Mouse (Mus musculus): ENCODE measurements around the gene Csgalnact2. TPM values are rescaled to one million over a fixed set of nuclear protein-coding genes. Genes with fewer than 3 reads are reported as not detected.

Gene Csgalnact2
- polyA plus RNA-seq, 1 experiment = 1.1 TPM

- no peaks in the 10 kb centered on the region for H3K36me3 ChIP-seq (ENCODE audit: control insufficient read depth, insufficient read depth, low read length)
- H3K27me3 ChIP-seq (ENCODE audit: control insufficient read depth, insufficient read depth, low read length) = no peaks in the 10 kb centered on the region
- no peak for TF ChIP-seq POLR2A (IDR thresholded peaks at IDR 0.05; ENCODE audit: control insufficient read depth, low read depth, low read length)
- no peak for TF ChIP-seq CTCF (IDR thresholded peaks at IDR 0.05; ENCODE audit: control insufficient read depth, insufficient read depth, insufficient replicate concordance, low read depth, low read length)
Observed at GRCm38 (mm10) chr6:118076748-118077147, 62.2 kb downstream of the Csgalnact2 start.

GRCm38 (mm10) chr6:118076256-118076655 is 62.7 kb downstream of the Csgalnact2 start:
- Histone ChIP-seq H3K4me3 (ENCODE audit: control insufficient read depth, low read depth, low read length) (no peak overlapping the region), H3K4me1 (ENCODE audit: control insufficient read depth, insufficient read depth, low read length) (no peaks in the 10 kb centered on the region), H3K27ac (ENCODE audit: control insufficient read depth, insufficient read depth, low read depth, low read length) (no peak overlapping the region), H3K36me3 (ENCODE audit: control insufficient read depth, insufficient read depth, low read length) (no peaks in the 10 kb centered on the region), H3K27me3 (ENCODE audit: control insufficient read depth, insufficient read depth, low read length) (no peaks in the 10 kb centered on the region)
- TF ChIP-seq POLR2A (IDR thresholded peaks at IDR 0.05; ENCODE audit: control insufficient read depth, low read depth, low read length) = no peak
- TF ChIP-seq CTCF (IDR thresholded peaks at IDR 0.05; ENCODE audit: control insufficient read depth, insufficient read depth, insufficient replicate concordance, low read depth, low read length) = no peak

More at GRCm38 (mm10) chr6:118076748-118077147, 62.2 kb downstream of the Csgalnact2 start:
- Histone ChIP-seq H3K4me1 (ENCODE audit: control insufficient read depth, insufficient read depth, low read length) (no peaks in the 10 kb centered on the region), H3K4me3 (ENCODE audit: control insufficient read depth, low read depth, low read length) (no peak overlapping the region), H3K27ac (ENCODE audit: control insufficient read depth, insufficient read depth, low read depth, low read length) (no peak overlapping the region)

- no peak overlapping the region for H3K27ac ChIP-seq (ENCODE audit: control insufficient read depth, insufficient read depth, low read depth, low read length)
- TF ChIP-seq CTCF (IDR thresholded peaks at IDR 0.05; ENCODE audit: control insufficient read depth, insufficient read depth, insufficient replicate concordance, low read depth, low read length) = no peak
- TF ChIP-seq POLR2A (IDR thresholded peaks at IDR 0.05; ENCODE audit: control insufficient read depth, low read depth, low read length) = no peak
- H3K36me3 ChIP-seq (ENCODE audit: control insufficient read depth, insufficient read depth, low read length) = no peaks in the 10 kb centered on the region
- no peaks in the 10 kb centered on the region for H3K27me3 ChIP-seq (ENCODE audit: control insufficient read depth, insufficient read depth, low read length)
- H3K4me1 ChIP-seq (ENCODE audit: control insufficient read depth, insufficient read depth, low read length) = no peaks in the 10 kb centered on the region
- no peak overlapping the region for H3K4me3 ChIP-seq (ENCODE audit: control insufficient read depth, low read depth, low read length)
Observed at GRCm38 (mm10) chr6:118074151-118074550, 64.8 kb downstream of the Csgalnact2 start.

- Histone ChIP-seq H3K27me3 (ENCODE audit: control insufficient read depth, insufficient read depth, low read length) (no peaks in the 10 kb centered on the region), H3K27ac (ENCODE audit: control insufficient read depth, insufficient read depth, low read depth, low read length) (no peak overlapping the region), H3K4me3 (ENCODE audit: control insufficient read depth, low read depth, low read length) (no peak overlapping the region), H3K4me1 (ENCODE audit: control insufficient read depth, insufficient read depth, low read length) (no peaks in the 10 kb centered on the region), H3K36me3 (ENCODE audit: control insufficient read depth, insufficient read depth, low read length) (no peaks in the 10 kb centered on the region)
- no peak for TF ChIP-seq POLR2A (IDR thresholded peaks at IDR 0.05; ENCODE audit: control insufficient read depth, low read depth, low read length)
- TF ChIP-seq CTCF (IDR thresholded peaks at IDR 0.05; ENCODE audit: control insufficient read depth, insufficient read depth, insufficient replicate concordance, low read depth, low read length) = no peak
Observed at GRCm38 (mm10) chr6:118072176-118072575, 66.8 kb downstream of the Csgalnact2 start.

GRCm38 (mm10) chr6:118071416-118071815 is 67.5 kb downstream of the Csgalnact2 start:
- H3K27me3 ChIP-seq (ENCODE audit: control insufficient read depth, insufficient read depth, low read length) = no peaks in the 10 kb centered on the region
- TF ChIP-seq CTCF (IDR thresholded peaks at IDR 0.05; ENCODE audit: control insufficient read depth, insufficient read depth, insufficient replicate concordance, low read depth, low read length) (no peak), POLR2A (IDR thresholded peaks at IDR 0.05; ENCODE audit: control insufficient read depth, low read depth, low read length) (no peak)

GRCm38 (mm10) chr6:118071013-118071350 is 68.0 kb downstream of the Csgalnact2 start:
- peaks cover 4% of the 10 kb centered on the region for H3K4me1 ChIP-seq (ENCODE audit: control insufficient read depth, insufficient read depth, low read length)
- no peaks in the 10 kb centered on the region for H3K27me3 ChIP-seq (ENCODE audit: control insufficient read depth, insufficient read depth, low read length)
- H3K36me3 ChIP-seq (ENCODE audit: control insufficient read depth, insufficient read depth, low read length) = no peaks in the 10 kb centered on the region
- no peak overlapping the region for H3K4me3 ChIP-seq (ENCODE audit: control insufficient read depth, low read depth, low read length)
- TF ChIP-seq POLR2A (IDR thresholded peaks at IDR 0.05; ENCODE audit: control insufficient read depth, low read depth, low read length) = no peak
- no peak for TF ChIP-seq CTCF (IDR thresholded peaks at IDR 0.05; ENCODE audit: control insufficient read depth, insufficient read depth, insufficient replicate concordance, low read depth, low read length)
- H3K27ac ChIP-seq (ENCODE audit: control insufficient read depth, insufficient read depth, low read depth, low read length) = no peak overlapping the region

More at GRCm38 (mm10) chr6:118071416-118071815, 67.5 kb downstream of the Csgalnact2 start:
- Histone ChIP-seq H3K4me3 (ENCODE audit: control insufficient read depth, low read depth, low read length) (no peak overlapping the region), H3K27ac (ENCODE audit: control insufficient read depth, insufficient read depth, low read depth, low read length) (no peak overlapping the region), H3K36me3 (ENCODE audit: control insufficient read depth, insufficient read depth, low read length) (no peaks in the 10 kb centered on the region), H3K4me1 (ENCODE audit: control insufficient read depth, insufficient read depth, low read length) (no peaks in the 10 kb centered on the region)

GRCm38 (mm10) chr6:118070321-118071012 is 68.5 kb downstream of the Csgalnact2 start:
- TF ChIP-seq POLR2A (IDR thresholded peaks at IDR 0.05; ENCODE audit: control insufficient read depth, low read depth, low read length) (no peak), CTCF (IDR thresholded peaks at IDR 0.05; ENCODE audit: control insufficient read depth, insufficient read depth, insufficient replicate concordance, low read depth, low read length) (no peak)
- Histone ChIP-seq H3K4me3 (ENCODE audit: control insufficient read depth, low read depth, low read length) (no peak overlapping the region), H3K27ac (ENCODE audit: control insufficient read depth, insufficient read depth, low read depth, low read length) (no peak overlapping the region), H3K4me1 (ENCODE audit: control insufficient read depth, insufficient read depth, low read length) (peaks cover 4% of the 10 kb centered on the region), H3K27me3 (ENCODE audit: control insufficient read depth, insufficient read depth, low read length) (no peaks in the 10 kb centered on the region), H3K36me3 (ENCODE audit: control insufficient read depth, insufficient read depth, low read length) (no peaks in the 10 kb centered on the region)
